Mouse (Mus musculus) kidney, postnatal 0 days (tissue): ENCODE measurements at regions not wholly inside any gene's neighbourhood (a gene's known extent, or its start where the extent isn't known, plus 50 kb on each side); places are given as distances from the start of the nearest gene placed in this dataset.
A peak's percentile ranks its signal among the peaks of the same experiment; 100 is the strongest.

Source experiments
- ATAC-seq: fragments of 200-750 bp; cut with Nextera tagmentation; replicated peaks from 2 replicates; pipeline ENCODE4 v1.8.0; 2017; ENCODE audit warnings: low read depth, moderate number of reproducible peaks, moderate TSS enrichment, moderate library complexity; ENCODE audit not compliant: low FRiP score
- DNase-seq: peaks from one replicate; pipeline ENCODE4 v3.0.0-alpha.2; 2016; ENCODE audit warnings: low spot score
- H3K27ac ChIP-seq: fragments of 300-500 bp; sonication (generic); 2 replicates; pipeline ENCODE4 v1.5.1; 2014; ENCODE audit warnings: mild to moderate bottlenecking
- H3K27me3 ChIP-seq: fragments of 300-500 bp; sonication (generic); 2 replicates; pipeline ENCODE4 v1.6.1; 2014; ENCODE audit warnings: low read length, mixed read lengths; ENCODE audit not compliant: insufficient read depth
- H3K36me3 ChIP-seq: fragments of 300-500 bp; sonication (generic); 2 replicates; pipeline ENCODE4 v1.6.1; 2014; ENCODE audit warnings: low read length, mixed read lengths; ENCODE audit not compliant: insufficient read depth
- H3K4me1 ChIP-seq: fragments of 300-500 bp; sonication (generic); replicated peaks from 2 replicates; pipeline ENCODE4 v1.6.1; 2014; ENCODE audit warnings: antibody characterized with exemption, low read length, mixed read lengths; ENCODE audit not compliant: insufficient read depth
- H3K4me2 ChIP-seq: fragments of 300-500 bp; sonication (generic); 2 replicates; pipeline ENCODE4 v1.6.1; 2014; ENCODE audit warnings: mild to moderate bottlenecking, low read length, moderate library complexity, mixed read lengths
- H3K4me3 ChIP-seq: fragments of 300-500 bp; sonication (generic); replicated peaks from 2 replicates; pipeline ENCODE4 v1.5.1; 2014; ENCODE audit warnings: low read depth, low read length
- H3K9ac ChIP-seq: fragments of 300-500 bp; sonication (generic); 2 replicates; pipeline ENCODE4 v1.6.1; 2014; ENCODE audit warnings: low read depth, low read length
- H3K9me3 ChIP-seq: fragments of 300-500 bp; sonication (generic); replicated peaks from 2 replicates; pipeline ENCODE4 v1.6.1; 2016; ENCODE audit warnings: low read length, inconsistent platforms, mixed read lengths
- CTCF ChIP-seq: IDR thresholded peaks from 2 replicates; pipeline ENCODE4 v1.5.1; 2016; ENCODE audit warnings: antibody characterized with exemption, low read depth, mild to moderate bottlenecking, moderate library complexity
- WGBS: fragments of 180-500 bp; shearing (Covaris S2); extraction: QIAGEN DNeasy Blood & Tissue Kit; methylation state at CpG from one replicate; pipeline ENCODE4 v1.1.7; 2014; 5-methylcytosine and 5-hydroxymethylcytosine counted together

GRCm38 (mm10) chr14:114855055-114855740 lies 236.8 kb upstream of the Gpc5 start:
- no peak overlapping the region for H3K27ac ChIP-seq
- ATAC-seq, result peak; percentile 31; the same call in 1 of the 2 replicates

GRCm38 (mm10) chr14:114855746-114856145 lies 236.3 kb upstream of the Gpc5 start:
- H3K4me2 ChIP-seq, result peak overlapping the region; percentile 28; the same call in 1 of the 2 replicates
- 15% methylated on average over 3 of the region's 3 CpGs for WGBS
- no peak for TF ChIP-seq CTCF
- H3K4me1 ChIP-seq, result peaks cover 13% of the 10 kb centered on the region; the same call in 1 of the 2 replicates
- DNase-seq, result peak; percentile 11
- no peaks in the 10 kb centered on the region for H3K27me3 ChIP-seq
- ATAC-seq, result no peak
- no peaks in the 10 kb centered on the region for H3K36me3 ChIP-seq
- H3K9me3 ChIP-seq, result no peaks in the 10 kb centered on the region
- no peak overlapping the region for H3K9ac ChIP-seq
- H3K4me3 ChIP-seq, result no peak overlapping the region
- no peak overlapping the region for H3K27ac ChIP-seq

More at GRCm38 (mm10) chr14:114855055-114855740, 236.8 kb upstream of the Gpc5 start:
- H3K9ac ChIP-seq, result no peak overlapping the region
- 20% methylated on average over 12 of the region's 12 CpGs for WGBS
- peaks cover 13% of the 10 kb centered on the region; the same call in 1 of the 2 replicates for H3K4me1 ChIP-seq
- H3K4me2 ChIP-seq, result peak overlapping the region; percentile 28; the same call in 1 of the 2 replicates
- H3K4me3 ChIP-seq, result no peak overlapping the region
- no peaks in the 10 kb centered on the region for H3K9me3 ChIP-seq
- no peaks in the 10 kb centered on the region for H3K36me3 ChIP-seq
- H3K27me3 ChIP-seq, result no peaks in the 10 kb centered on the region
- peak; percentile 68 for DNase-seq
- TF ChIP-seq CTCF, result no peak

- DNase-seq (peak; percentile 45), ATAC-seq (peak; percentile 69)
- H3K9ac ChIP-seq, result no peak overlapping the region
- H3K9me3 ChIP-seq, result no peaks in the 10 kb centered on the region
- H3K27ac ChIP-seq, result no peak overlapping the region
- 0 out of 2 replicates have a peak overlapping the region, but pooled peaks have one; percentile 23 for H3K4me2 ChIP-seq
- H3K4me1 ChIP-seq, result peaks cover 13% of the 10 kb centered on the region; the same call in 1 of the 2 replicates
- no peak for TF ChIP-seq CTCF
- H3K4me3 ChIP-seq, result no peak overlapping the region
- no peaks in the 10 kb centered on the region for H3K27me3 ChIP-seq
- no peaks in the 10 kb centered on the region for H3K36me3 ChIP-seq
- WGBS, result 22% methylated on average over 18 of the region's 18 CpGs
Observed at GRCm38 (mm10) chr14:114856243-114857031, 235.6 kb upstream of the Gpc5 start.

- TF ChIP-seq CTCF, result no peak
- Histone ChIP-seq H3K9ac (no peak overlapping the region), H3K4me3 (no peak overlapping the region), H3K4me2 (0 out of 2 replicates have a peak overlapping the region, but pooled peaks have one; percentile 15), H3K9me3 (no peaks in the 10 kb centered on the region), H3K36me3 (no peaks in the 10 kb centered on the region), H3K27me3 (no peaks in the 10 kb centered on the region), H3K27ac (no peak overlapping the region), H3K4me1 (peaks cover 13% of the 10 kb centered on the region; the same call in 1 of the 2 replicates)
- WGBS, result 13% methylated on average over 4 of the region's 4 CpGs
- no peak for ATAC-seq
- DNase-seq, result peak; percentile 22
Observed at GRCm38 (mm10) chr14:114857171-114857570, 234.8 kb upstream of the Gpc5 start.

- ATAC-seq, result no peak
- H3K4me2 ChIP-seq, result peak overlapping the region; percentile 15; the same call in 1 of the 2 replicates
- no peaks in the 10 kb centered on the region for H3K36me3 ChIP-seq
- no peaks in the 10 kb centered on the region for H3K9me3 ChIP-seq
- 9% methylated on average over 7 of the region's 7 CpGs for WGBS
- no peak overlapping the region for H3K27ac ChIP-seq
- TF ChIP-seq CTCF, result no peak
- no peak overlapping the region for H3K4me3 ChIP-seq
- DNase-seq, result peak; percentile 51
- no peaks in the 10 kb centered on the region for H3K27me3 ChIP-seq
- no peak overlapping the region for H3K9ac ChIP-seq
- H3K4me1 ChIP-seq, result peaks cover 13% of the 10 kb centered on the region; the same call in 1 of the 2 replicates
Observed at GRCm38 (mm10) chr14:114857689-114858088, 234.3 kb upstream of the Gpc5 start.

GRCm38 (mm10) chr14:114863585-114863984 lies 228.4 kb upstream of the Gpc5 start:
- 83% methylated on average over 4 of the region's 4 CpGs for WGBS
- Histone ChIP-seq H3K9me3 (no peaks in the 10 kb centered on the region), H3K4me2 (no peak overlapping the region), H3K27me3 (no peaks in the 10 kb centered on the region), H3K4me1 (no peaks in the 10 kb centered on the region), H3K36me3 (no peaks in the 10 kb centered on the region), H3K4me3 (no peak overlapping the region), H3K9ac (no peak overlapping the region), H3K27ac (no peak overlapping the region)
- no peak for DNase-seq
- ATAC-seq, result no peak
- no peak for TF ChIP-seq CTCF
